Mouse (Mus musculus) frontal cortex, adult 2 months (tissue): ENCODE data around the gene Slc9b1. TPM values are rescaled to one million over a fixed set of nuclear protein-coding genes. Genes with fewer than 3 reads are reported as not detected.

Experiments
- DNase-seq, 2 experiments: peaks; one replicate each; pipeline ENCODE4 v3.0.0; 2022; ENCODE audit warnings: low spot score in 1 of 2; ENCODE audit errors: extremely low spot score in 1 of 2
- polyA plus RNA-seq: library from polyadenylated mRNA; depleted of rRNA; stranded (reverse); fragments of >200 nt; gene quantifications from 2 replicates; pipeline ENCODE4 v1.2.3, GENCODE M21; 2012; rRNA removed

Gene Slc9b1
- polyA plus RNA-seq, 1 experiment = 0.36 TPM

DNA sequence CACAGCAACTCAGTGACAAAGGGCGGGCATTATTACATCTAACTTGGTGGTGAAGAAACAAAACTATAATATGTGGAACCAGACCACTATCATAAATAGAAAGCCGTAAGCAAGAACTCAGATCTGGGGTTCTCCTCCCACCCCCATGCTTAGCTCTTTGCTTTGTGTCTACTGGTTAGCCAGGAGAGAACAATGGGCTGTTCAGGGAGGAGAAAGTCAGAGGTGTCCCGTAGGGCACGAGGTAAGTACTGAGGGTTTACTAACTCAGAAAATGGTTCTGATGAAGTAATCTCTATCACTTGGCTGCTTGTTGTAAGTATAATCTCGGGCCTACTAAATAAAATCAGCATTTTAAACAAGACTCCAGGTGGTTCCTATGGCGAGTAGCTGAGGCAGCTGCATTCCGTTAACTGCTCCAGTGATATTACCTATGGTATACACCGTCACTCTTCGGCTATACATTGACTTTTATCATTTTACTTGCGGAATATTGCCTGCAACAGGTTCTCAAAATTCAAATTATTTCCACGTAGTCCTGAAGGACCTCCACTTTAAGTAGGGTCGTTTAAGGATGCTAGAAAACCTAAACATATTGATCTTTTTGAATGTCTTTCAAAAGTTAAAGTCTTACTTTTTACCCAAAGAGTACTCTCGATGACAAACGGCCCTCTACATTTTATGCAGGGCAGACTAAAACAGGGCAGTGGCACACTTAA, 89.2 kb downstream of the Slc9b1 start:
- no peak for DNase-seq

GRCm38 (mm10) chr3:135437758-135438495, 90.1 kb downstream of the Slc9b1 start, which contains the start of gene Ube2d3:
Gene Ube2d3 (plus strand): TSS chr3:135438149.
- DNase-seq = peak; percentile 99

DNA sequence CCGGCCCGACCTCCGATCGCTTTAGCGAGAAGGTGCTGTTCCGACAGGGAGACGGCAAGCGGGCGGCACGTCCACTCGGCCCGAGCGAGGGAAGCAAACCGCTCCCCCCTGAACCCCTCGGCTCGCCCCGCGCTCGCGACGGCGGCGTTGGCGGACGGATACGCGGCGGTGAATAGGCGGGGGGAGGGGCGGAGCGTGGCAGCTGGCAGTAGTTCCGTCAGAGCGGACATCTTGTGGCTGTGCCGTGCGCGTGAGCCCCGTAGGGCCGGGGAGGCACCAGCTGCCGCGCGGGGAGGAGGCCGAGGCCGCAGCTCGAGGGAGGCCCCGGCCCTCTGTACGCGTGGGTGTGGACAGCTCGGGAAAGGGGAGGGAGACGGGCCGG, 90.7 kb downstream of the Slc9b1 start:
- DNase-seq = peak; percentile 87 to 93

- DNase-seq = peak; percentile 46 to 71
Observed at GRCm38 (mm10) chr3:135438913-135439531, 91.2 kb downstream of the Slc9b1 start.

DNA sequence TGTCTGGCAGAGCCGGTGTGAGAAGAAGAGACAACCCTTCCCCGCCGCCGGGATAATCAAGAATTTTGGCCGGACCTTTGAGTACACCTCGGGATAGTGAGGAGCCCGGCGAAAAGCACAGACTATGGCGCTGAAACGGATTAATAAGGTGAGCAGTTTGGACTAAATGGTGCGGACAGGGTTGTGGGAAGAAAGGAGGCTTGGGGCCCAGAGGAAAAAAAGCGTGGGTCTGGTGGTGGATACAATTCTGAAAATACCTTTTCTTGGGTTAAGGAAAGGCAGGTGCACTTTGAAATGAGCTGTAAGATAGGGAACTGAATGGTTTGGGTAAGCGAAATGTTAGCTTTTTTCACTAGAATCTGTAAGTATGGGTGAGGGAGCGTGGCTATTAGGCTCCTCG, 91.8 kb downstream of the Slc9b1 start:
- DNase-seq = no peak

- peak; percentile 14 to 27 for DNase-seq
Observed at GRCm38 (mm10) chr3:135440221-135440620, 92.4 kb downstream of the Slc9b1 start.

GRCm38 (mm10) chr3:135440621-135441020, 92.8 kb downstream of the Slc9b1 start:
- no peak for DNase-seq

DNA sequence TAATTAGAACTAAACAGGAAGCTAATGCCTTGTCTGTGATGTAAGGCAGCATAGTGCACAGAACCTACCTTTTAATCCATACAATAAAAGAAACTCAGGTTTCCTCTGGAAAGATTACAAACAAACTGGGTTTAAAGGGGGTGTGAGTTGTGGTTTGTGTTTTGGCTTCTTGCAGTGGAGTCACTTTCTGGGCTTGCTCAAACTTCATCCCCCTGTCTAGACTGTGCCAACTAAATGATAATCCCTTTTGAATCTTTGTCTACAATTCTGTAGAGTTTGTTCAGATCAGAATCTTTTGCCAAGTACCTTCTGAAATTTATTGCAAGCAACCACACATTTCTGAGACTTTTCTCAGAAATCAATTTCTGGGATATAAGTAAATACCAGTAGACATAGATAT, 97.1 kb downstream of the Slc9b1 start:
- no peak for DNase-seq

Other genes with a start within 250 kb of the Slc9b1 start
- gene Cenpe, start 135.5 kb upstream of the Slc9b1 start, polyA plus RNA-seq = 0.48 and 0.86 TPM in 2 replicates
- gene Bdh2, start 66.8 kb upstream of the Slc9b1 start, polyA plus RNA-seq = 2.7 and 4.0 TPM in 2 replicates
- gene Slc9b2, start 40.3 kb upstream of the Slc9b1 start, polyA plus RNA-seq = 2.5 and 3.6 TPM in 2 replicates
- gene Cisd2, start 75.9 kb downstream of the Slc9b1 start, polyA plus RNA-seq = 43.7 and 47.3 TPM in 2 replicates
- gene Ube2d3, start 90.1 kb downstream of the Slc9b1 start, polyA plus RNA-seq = 166 and 187 TPM in 2 replicates
- 5.3 and 5.4 TPM in 2 replicates for gene Manba, start 137.6 kb downstream of the Slc9b1 start, polyA plus RNA-seq